Mouse (Mus musculus) layer of hippocampus, adult 9-10 months (tissue): ENCODE measurements at regions not wholly inside any gene's neighbourhood (a gene's known extent, or its start where the extent isn't known, plus 50 kb on each side); places are given as distances from the start of the nearest gene placed in this dataset.
A peak's percentile ranks its signal among the peaks of the same experiment; 100 is the strongest.

Source experiments
- DNase-seq: peaks from one replicate; pipeline ENCODE4 v3.0.0; 2022; ENCODE audit warnings: low spot score

DNA sequence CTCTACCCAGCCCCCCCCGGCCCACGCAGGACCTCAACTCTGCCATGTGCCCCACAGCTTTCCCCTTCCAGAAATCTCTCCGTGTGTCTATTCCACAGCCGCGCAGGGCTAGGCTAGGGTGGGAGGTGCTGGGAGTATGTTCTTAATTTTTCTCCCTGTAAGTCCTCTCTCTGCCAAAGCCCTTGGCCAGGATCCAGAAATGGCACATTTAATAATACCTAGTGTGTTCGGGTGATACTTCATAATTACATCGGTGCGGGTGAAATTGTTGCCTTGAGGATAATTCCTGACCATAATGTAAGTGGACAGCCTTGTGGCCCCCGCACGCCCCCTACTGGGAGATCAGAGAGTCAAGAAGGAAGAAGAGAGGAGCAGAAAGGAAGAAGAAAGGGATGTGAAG lies 1093.5 kb downstream of the Mrps31 start:
- peak; percentile 42 for DNase-seq

DNA sequence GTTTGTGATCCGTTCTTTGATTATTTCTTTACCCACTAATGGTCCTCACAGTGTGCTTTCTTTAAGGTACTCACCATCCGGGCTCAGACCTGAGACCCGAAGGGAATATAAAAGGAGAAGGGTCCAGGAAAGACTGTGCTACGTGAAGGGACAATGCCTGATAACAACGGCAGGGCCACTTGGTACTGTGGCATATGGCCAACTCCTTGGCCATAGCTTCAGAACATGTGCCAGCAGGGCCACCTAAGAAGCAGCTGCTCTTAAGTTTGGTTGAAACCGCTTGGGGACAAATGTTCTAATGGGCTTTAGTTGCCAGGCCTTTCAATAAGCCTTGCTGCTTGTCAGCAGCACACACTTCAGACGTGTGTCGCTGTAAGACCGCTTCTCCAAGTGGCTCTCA lies 1094.1 kb downstream of the Mrps31 start:
- DNase-seq: no peak

- no peak for DNase-seq
Measured at GRCm38 (mm10) chr8:23505966-23506365, 1094.8 kb downstream of the Mrps31 start.

- no peak for DNase-seq
Measured at GRCm38 (mm10) chr8:23507661-23508060, 1096.5 kb downstream of the Mrps31 start.

- no peak for DNase-seq
Measured at GRCm38 (mm10) chr8:23510076-23510475, 1098.9 kb downstream of the Mrps31 start.

- no peak for DNase-seq
Measured at GRCm38 (mm10) chr8:23510561-23510960, 1099.4 kb downstream of the Mrps31 start.

DNA sequence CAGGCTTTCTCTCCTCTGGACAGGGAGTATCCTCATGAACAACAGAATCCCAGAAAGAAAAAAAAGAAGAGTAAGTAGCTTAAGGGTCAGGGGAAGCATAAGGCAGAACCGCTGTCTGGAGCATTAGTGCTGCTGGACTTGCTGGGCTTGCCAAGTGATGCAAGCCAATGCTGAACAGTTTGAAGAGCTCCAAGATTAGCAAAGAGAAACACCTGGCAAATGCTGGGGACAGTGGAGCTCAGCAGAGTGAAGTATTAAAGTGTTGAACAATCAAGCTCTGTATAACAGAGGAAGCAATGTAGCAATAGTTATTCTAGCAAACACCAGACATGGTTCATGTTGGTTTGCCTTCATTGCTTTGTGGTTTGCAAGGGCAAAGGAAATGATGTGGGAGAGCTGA lies 1100.1 kb downstream of the Mrps31 start:
- DNase-seq: no peak

- no peak for DNase-seq
Measured at GRCm38 (mm10) chr8:23511792-23512191, 1100.6 kb downstream of the Mrps31 start.

GRCm38 (mm10) chr8:23516469-23516868 lies 1105.3 kb downstream of the Mrps31 start:
- no peak for DNase-seq

- DNase-seq: no peak
Measured at GRCm38 (mm10) chr8:23531551-23532142, 1120.5 kb downstream of the Mrps31 start.

DNA sequence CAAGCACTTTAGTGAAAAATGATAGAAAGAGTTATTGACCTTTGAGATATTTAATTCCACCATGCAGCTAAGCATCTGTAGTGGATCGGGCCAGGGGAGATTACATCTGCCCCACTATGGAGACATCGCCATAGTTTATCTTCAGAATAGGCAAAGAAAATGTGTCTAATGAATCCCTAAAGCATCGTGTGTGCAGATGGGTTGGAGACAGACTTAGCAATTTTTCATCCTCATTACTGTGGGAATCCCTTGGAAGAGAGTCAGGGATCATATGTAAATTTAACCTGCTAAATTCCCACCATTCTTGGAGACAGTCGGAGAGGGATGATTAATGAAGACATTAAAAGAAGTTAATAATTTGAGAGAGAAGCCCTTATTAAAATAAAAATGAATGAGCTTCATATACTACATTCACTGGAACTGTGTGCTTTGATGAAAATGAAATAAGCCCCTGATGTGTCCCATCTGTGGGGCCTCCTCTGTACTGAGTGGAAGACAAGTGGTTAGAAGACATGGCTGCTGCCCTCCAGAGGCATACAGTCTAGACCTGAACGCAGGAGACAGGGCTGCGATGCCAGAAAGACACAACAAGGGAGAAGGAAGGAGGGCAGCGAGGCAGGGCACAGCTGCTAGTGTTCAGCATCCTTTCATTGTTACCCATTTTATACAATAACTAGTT lies 1126.7 kb downstream of the Mrps31 start:
- DNase-seq: no peak

DNA sequence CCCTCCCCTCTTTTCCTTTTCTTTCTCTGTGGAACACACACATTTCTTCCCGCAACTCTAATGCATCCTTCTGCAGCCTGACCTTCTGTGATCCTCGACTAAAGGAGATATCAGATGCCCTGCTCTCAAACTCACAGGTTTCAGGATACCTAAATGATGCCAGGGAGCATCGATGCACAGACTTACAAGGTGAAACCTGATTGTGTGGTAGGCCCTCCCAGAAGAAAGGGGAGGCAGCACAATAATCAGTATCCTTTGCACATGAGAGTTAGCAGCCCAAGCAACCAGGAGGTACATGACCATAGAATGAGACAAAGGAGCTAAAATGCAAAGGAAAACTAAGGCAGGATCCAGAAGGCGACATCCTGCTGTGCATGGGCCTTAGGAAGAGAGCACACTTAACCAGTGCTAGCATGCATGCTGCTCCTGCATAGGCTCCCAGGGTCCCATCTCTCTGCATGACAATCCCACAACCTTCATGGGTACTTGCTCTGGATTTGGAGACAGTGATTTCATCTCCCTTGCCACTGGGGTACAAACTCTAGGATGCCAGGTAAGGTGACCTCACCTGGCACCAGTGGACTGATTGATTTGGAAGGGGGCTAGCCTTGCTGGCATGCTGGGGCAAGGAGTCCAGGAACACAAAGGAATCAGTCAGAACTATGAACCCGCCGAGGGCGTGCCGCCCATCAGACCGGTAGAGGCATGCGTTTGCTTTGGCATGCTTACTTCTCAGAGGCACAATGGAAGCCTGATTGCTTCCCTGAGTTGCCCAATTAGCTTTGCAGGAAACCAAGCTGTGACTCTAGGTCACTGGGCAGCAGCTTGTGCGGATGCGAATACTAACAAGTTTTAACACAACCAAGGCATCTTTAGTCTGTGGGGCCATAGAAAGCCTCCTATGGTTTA lies 1142.7 kb downstream of the Mrps31 start:
- no peak for DNase-seq

DNA sequence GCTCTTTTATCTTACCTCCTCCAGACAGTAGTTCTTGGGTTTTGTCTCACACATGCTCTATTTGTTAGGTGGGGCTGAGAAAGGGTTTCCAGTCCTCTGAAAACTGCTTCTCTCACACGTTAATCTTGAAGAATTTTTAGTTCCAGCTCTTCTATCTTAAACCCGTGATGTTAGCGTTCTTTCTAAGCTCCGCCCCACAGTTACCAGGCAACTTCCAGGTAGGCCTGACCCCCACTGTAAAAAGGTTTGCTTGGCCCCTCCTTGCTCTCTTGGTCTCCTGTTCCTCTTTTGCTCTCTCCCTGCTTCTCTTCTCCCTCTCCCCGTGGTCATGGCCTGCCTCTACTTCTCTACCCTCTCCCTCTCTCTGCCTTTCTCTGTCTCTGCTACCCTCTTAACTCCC lies 1149.7 kb downstream of the Mrps31 start:
- DNase-seq: no peak

DNA sequence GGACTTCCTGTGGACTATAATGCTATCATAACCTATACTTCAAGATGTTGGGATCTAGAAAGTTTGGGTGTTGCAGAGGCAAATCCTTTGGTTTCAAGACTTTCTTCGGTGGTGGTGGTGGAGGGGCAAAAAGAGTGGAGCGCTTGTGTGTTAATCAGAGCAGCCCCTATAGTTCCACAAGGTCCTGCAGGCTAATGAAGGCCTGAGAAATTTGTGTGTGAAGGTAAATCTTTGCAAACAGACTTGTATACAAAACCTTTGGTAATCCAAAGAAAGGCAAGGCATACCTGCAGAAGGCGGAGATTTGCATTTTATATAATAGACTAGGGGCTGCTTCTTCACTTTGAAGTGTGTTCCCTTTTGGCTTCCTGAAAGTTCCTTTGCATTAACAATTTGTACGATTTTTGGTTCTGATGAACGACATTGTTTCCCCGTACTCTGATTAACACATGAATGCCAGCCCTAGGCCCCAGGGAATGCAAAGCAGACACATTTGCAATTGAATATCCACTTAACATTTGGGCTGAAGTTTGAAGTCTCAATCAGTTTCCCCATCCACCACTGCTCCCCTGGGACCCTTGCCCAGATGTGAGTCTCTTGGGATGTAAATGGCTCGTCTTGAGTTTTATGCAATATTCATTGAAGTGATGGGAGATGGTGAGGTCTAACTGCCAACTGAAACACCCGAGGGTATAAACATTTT lies 1150.7 kb downstream of the Mrps31 start:
- no peak for DNase-seq

DNA sequence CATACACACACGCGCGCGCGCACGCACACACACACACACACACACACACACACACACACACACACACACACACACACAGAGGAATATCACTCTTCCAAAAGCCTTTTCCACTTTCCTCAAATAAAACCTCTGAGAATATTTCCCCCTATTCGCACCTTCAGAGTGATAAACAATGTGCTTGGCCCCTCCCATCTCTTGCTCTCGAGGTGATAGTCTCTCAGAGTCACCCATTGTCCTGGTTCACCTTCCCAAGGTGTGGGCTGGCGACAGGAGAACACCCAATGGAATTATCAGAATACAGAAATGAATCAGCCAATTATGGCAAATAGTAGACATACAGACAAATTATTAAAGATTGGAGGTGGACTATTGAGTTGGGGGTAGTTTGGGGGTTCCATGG lies 1151.3 kb downstream of the Mrps31 start:
- no peak for DNase-seq

- DNase-seq: no peak
Measured at GRCm38 (mm10) chr8:23563065-23564020, 1152.2 kb downstream of the Mrps31 start.

- no peak for DNase-seq
Measured at GRCm38 (mm10) chr8:23567906-23568305, 1156.7 kb downstream of the Mrps31 start.

DNA sequence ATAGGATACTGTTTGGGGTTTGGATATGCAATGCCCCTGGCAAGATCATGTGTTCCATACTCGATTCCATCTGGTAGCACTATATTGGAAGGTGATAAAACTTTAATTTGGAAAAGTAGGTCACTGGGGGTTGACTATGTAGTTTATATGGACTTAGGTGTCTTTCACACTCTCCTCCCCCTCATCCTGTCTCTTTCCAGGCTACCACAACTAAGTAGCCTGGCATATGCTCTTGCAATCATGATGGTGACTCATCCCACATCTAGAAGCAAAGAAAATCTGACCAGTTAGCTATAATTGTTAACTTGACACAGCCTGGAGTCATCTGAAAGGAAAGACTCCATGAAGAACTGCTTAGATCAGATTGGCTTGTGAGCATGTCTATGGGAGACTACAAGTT lies 1154.3 kb downstream of the Adam3 start:
- no peak for DNase-seq

DNA sequence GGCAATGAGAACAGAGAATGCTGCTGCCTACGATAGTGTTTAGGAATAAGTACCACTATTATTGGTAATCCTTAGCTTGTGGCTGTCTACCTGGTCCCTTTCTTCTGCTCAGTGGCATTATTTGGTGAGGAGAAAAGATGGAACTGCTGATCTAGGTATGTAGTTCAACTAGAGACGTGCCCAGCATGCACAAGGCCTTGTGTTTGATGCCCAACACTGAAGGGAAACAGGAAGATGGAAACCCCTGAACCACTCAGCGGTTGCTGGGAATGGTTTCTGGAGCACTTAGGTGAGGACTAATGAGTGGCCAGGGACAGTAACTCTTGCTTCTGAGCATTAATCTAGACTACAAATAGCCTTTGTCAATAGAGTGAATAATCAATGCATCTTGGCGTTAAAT lies 1145.5 kb downstream of the Adam3 start:
- no peak for DNase-seq

DNA sequence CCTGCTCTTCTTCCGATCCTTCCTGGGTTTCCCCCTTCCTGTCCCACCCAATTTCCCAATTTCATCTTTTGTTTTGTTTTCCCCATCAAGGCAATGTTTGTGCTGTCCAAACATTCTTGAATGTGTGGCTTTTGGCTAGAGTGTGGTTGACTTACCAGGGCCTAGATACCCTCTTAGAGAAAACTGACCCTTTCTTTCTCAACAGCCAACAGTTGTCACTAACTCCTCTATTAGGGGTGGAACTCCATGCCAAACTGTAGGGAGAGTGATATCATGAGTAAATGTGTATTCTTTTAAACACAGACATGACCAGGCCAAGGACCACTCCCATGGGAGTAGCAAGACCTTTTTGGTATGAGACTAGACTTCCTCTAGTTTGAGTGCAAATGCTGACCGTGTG lies 1145.0 kb downstream of the Adam3 start:
- no peak for DNase-seq
